Mouse (Mus musculus) bone marrow, adult 2 months (tissue): ENCODE measurements around the gene 1700003E16Rik.

ENCODE experiments used
- CTCF ChIP-seq: fragments of 200-500 bp; IDR thresholded peaks from 2 replicates; pipeline ENCODE4 v1.5.1; 2011; ENCODE audit warnings: low read length, control low read depth; ENCODE audit not compliant: control insufficient read depth, insufficient read depth
- POLR2A ChIP-seq: fragments of 200-500 bp; IDR thresholded peaks from 2 replicates; pipeline ENCODE4 v1.6.1; 2011; ENCODE audit warnings: low read depth, mild to moderate bottlenecking, control low read depth, low read length, borderline replicate concordance; ENCODE audit not compliant: control insufficient read depth

GRCm38 (mm10) chr6:83193571-83193970, 37.4 kb downstream of the 1700003E16Rik start:
- TF ChIP-seq CTCF = no peak
- no peak for TF ChIP-seq POLR2A
